Mouse (Mus musculus) kidney, adult 9 months (tissue): ENCODE data around the gene Serpinb3b.
A peak's percentile ranks its signal among the peaks of the same experiment; 100 is the strongest.
"Not testable (repeated sequence)": the region's sequence is repeated elsewhere in the genome, so short reads cannot be mapped to it uniquely, and the experiment has no call there.

Source experiments
- DNase-seq: peaks from one replicate; pipeline ENCODE4 v3.0.0; 2022

Gene Serpinb3b

GRCm38 (mm10) chr1:107278261-107278660 is at the start of gene Serpinb3b, which contains the start of gene Serpinb3c:
Serpinb3b (minus strand) TSS chr1:107278361.
Serpinb3c (minus strand) TSS chr1:107278371.
- not testable (repeated sequence) for DNase-seq

GRCm38 (mm10) chr1:107243170-107243569 is 35.0 kb downstream of the Serpinb3b start:
- peak; percentile 9 for DNase-seq

- not testable (repeated sequence) for DNase-seq
Observed at GRCm38 (mm10) chr1:107217276-107217675, 60.9 kb downstream of the Serpinb3b start.

- DNase-seq, result peak; percentile 13
Observed at GRCm38 (mm10) chr1:107127453-107127852, 150.7 kb downstream of the Serpinb3b start.
